Mouse (Mus musculus) skeletal muscle tissue, adult 2 months (tissue): ENCODE measurements around the gene Cep97.
"Not testable (repeated sequence)": the region's sequence is repeated elsewhere in the genome, so short reads cannot be mapped to it uniquely, and the experiment has no call there.

Experiments
- DNase-seq: peaks from one replicate; pipeline ENCODE4 v3.0.0-alpha.2; 2012; ENCODE audit warnings: low read depth, low spot score

Cep97 gene

DNA sequence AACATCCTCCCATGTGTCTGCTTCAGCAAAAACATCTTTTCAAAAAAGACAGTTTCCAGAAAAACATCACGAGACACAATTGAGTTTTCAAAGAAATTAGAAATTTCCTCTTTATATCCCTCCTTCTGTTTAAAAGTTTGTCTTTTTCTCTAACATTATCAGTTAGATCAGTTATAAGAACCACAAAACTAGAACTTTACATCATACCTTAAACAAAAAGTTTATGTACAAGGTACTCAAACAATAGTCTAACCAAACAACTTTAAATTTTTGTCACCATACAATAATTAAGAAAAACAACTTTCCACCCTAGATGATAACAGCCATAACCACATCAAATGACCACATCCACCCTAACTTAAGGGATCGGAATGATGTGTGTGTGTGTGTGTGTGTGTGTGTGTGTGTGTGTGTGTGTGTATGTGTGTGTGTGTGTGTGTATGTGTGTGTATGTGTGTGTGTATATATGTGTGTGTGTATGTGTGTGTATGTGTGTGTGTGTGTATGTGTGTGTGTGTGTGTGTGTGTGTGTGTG is 13.3 kb upstream of the Cep97 start:
- DNase-seq = not testable (repeated sequence)

GRCm38 (mm10) chr16:55947266-55947665 is 12.6 kb upstream of the Cep97 start:
- no peak for DNase-seq

DNA sequence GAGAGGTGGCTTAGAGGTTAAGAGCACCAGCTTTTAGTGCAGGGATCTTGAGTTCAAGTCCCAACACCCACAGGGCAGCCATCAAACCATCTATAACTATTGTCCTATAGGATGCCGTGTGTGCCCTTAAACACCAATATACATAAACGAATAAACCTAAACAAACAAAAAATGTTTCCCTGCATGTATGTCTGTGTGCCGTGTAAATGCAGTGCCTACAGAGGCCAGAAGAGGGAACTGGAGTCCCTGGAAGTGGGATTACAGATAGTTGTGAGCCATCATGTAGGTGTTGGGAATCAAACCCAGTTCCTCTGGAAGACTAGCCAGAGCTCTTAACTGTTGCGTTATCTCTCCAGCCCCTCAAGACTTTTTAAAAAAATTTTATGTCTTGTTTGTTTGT is 6.1 kb upstream of the Cep97 start:
- no peak for DNase-seq

- DNase-seq = no peak
Measured at GRCm38 (mm10) chr16:55939703-55940102, 5.0 kb upstream of the Cep97 start.

- DNase-seq = no peak
Measured at GRCm38 (mm10) chr16:55938761-55939160, 4.1 kb upstream of the Cep97 start.

DNA sequence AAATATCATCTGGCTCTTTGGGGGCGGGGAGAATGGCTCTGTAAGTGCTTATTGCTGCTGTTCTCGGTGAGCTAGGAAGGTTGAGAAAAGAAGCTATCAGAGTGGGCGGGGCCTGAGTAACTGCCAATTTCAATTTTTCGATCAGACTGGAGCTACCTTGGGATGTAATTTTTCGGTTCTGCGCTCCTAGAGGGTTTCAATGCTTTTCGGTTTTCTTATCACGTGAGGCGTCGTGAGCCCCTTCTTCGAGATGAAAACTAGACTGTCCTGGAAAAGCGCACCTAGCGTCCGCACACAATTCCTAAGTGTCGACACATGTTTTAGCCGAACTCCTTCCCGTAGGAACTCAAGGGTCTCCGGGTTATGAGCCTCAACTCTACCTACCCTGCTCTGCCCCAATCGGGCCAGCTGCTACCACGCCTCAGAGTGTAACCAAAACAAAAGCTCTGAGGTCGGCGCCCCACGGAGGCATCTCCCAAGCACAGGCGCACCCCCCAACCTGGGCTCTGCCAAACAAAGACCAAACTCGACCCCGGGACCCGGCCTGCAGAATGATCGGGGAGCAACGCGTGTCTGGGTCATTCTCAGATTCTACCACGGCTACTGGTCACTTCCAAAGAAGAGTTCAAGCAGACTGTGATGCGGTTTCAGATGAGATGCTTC is 843 bp downstream of the Cep97 start:
- DNase-seq = peak; percentile 9

DNA sequence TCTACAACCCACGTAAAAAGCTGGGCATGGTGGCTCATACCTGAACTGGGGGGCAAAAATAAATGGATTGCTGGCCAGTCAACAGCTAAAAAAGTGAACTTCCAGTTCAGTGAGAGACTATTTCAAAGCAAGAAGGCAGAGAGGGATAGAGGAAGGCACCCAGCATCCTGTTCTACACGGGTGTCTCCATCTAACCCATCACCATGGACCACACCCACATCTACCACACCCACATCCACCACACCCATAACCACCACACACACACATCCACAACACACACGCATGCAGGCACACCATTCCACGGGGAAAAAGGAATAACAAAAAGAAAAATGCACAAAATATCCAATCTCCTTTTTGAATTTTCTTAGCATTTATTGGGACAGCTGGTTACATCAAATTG is 10.6 kb downstream of the Cep97 start:
- DNase-seq = no peak

DNA sequence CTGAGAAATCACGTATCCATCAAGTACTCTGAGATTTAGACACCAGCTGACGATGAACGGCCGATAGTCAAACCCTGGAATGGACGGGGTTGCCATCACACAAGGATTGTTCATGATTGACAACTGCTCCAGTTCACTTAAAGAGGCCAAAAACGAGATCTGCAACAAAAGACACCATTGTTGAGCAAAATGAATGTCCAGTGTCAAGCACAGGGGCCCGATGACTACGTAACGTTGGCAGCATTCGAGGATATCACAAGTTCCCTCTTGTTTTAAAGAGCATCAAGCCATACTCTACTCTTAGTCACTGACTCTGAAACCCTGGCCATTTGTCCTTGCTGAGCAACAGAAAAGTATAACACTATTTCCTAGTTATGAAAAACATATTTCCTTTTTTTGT is 12.6 kb downstream of the Cep97 start:
- no peak for DNase-seq

DNA sequence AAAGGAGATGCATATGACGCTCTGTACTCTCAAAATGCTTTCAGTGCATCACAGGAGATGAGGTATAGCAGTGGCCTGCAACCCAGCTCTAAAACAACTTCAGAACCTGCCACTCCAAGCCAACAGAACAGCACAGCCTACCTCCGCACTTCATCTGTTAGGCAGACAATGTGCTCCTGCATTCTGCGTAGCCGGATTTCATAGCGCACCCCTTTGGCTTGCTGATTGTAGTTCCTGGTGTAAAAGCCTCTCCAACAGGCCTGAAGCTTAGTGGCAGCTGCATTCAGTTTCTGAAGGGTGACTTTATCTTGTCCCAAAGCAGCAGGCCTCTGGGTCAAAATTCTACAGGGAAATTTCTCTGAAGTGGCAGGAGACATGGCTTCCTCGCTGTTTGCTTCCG is 19.9 kb downstream of the Cep97 start:
- no peak for DNase-seq

DNA sequence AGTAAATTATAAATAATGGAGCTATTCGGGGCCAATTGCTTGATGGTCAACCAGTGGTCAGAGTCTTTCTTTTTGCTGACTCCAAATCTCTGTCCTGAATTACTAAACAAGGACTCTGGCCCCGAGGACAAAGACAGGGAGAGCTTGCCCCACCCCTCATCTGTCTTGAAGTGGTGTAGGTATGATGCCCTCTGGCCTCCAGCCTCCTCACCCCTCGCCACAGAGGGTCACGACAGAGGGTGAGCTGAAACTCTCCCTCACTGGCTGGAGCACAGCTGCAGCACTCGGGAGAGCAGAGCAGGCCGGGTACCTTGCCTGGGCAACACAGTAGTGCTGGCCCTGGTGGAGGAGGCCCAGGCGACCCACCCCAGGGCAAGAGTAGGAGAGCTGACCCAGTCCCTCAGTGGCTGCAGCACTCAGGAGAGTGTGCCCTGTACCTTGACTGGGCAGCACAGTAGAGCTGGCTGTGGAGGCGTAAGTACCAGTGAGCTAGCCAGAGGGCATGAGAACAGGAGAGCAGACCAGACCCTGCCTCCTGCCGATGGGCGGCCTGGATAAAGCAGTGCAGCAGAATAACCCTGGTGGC is 24.4 kb downstream of the Cep97 start:
- DNase-seq = no peak

DNA sequence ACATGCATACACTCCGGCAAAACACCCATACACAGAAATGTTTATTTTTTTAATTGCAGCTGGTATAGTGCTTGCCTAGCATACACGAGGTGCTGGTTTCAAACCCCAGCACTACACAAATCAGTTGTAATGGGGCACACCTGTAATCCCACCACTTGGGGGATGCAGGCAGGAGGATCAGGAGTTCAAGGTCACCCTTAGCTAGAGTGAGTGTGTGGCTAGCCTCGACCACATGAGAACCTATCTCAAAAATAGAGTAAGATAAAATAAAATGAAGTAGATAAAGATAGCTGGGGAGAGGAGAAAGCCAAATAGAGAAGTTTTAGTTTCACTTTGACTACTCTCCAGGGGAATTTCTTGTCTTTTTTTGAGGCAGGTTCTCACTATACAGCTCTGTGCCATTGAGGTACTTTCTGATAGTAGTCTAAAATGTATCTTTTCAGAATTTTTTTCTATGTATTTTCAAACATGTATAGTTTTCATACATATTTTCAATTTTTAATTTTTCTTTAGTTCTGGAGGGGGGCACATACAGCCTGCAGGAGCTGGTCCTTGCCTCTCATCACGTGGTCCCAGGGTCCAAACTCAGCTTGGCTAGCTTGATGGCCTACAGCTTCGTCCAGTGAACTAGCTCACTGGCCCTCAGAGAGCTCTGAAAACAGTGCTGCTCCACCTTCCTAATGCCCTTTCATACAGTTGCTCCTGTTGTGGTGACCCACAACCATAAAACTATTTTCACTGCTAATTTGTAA is 27.6 kb downstream of the Cep97 start:
- no peak for DNase-seq

GRCm38 (mm10) chr16:55905370-55905769 is 29.3 kb downstream of the Cep97 start:
- DNase-seq = no peak

DNA sequence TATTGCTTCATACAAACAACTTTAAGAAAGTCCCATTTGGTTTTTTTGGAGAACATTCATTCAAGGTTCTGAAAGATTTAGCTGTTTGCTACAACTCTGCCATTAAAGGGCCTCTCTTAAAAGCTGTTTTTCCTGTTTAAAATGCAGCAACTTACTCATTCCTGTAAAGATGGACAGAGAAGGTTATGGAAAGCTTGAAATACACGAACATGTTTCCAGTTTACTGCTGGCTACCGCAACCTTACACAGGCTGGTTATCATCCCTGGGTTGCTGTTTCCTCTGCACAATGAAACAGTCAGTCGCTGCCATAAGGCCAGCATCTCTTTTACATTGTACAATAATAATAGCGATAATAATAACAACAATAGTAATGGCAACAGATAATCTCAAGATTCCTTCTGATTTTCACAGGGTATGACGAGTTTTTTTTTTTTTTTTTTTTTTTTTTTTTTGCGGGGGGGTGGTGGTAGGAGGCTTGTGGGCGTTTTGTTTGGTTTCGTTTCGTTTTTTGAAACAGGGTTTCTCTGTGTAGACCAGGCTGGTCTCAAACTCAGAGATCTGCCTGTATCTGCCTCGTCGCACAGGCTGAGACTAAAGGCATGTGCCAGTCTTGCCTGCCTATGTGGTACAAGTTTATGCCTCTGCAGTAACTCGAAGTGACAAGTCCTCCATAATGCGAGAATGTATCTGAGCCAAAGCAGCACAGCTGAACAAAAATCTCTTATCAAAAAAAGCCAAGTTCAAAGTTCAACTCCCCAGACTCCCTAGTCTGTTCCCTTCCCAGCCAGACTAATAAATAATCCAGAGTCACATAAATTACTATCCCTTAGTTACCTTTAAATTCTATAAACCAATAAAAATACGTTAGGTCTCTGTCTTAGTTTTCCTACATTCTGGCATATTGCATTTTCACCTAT is 32.6 kb downstream of the Cep97 start:
- no peak for DNase-seq

DNA sequence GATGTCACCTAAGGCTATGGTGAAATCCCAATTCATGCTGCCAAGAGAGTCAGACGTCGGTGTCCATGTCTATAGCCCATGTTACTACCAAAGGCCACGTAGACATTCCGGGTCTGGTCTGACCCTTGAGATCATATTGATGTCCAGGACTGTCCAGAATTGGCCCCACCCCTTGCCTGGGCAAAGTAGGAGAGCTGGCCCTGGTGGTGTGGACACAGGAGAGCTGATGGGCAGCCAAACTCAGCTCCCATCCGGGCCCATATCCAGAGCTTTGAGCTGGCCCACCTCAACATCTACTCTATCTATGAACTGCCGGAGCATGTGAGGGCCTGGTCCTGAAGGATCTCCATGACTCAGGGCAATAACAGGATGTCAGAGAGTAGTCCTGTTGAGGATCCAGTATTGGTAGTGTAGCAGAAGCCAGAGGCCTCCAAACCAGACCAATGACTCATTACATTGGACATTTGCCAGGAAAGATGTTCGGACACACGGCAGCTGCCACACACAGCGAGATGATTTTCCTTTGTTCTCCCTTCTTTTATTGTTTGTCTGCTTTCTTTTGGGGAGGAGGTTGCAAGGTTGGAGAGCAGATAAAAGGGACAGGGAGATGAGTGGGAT is 36.2 kb downstream of the Cep97 start:
- DNase-seq = peak; percentile 11

- no peak for DNase-seq
Measured at GRCm38 (mm10) chr16:55895651-55896095, 39.0 kb downstream of the Cep97 start.

- DNase-seq = peak; percentile 60
Measured at GRCm38 (mm10) chr16:55894893-55895650, 39.6 kb downstream of the Cep97 start, which contains the start of gene Nxpe3. Gene Nxpe3, minus strand, starts transcription at chr16:55895285.

GRCm38 (mm10) chr16:55894536-55894892 is 40.1 kb downstream of the Cep97 start:
- DNase-seq = peak; percentile 7

DNA sequence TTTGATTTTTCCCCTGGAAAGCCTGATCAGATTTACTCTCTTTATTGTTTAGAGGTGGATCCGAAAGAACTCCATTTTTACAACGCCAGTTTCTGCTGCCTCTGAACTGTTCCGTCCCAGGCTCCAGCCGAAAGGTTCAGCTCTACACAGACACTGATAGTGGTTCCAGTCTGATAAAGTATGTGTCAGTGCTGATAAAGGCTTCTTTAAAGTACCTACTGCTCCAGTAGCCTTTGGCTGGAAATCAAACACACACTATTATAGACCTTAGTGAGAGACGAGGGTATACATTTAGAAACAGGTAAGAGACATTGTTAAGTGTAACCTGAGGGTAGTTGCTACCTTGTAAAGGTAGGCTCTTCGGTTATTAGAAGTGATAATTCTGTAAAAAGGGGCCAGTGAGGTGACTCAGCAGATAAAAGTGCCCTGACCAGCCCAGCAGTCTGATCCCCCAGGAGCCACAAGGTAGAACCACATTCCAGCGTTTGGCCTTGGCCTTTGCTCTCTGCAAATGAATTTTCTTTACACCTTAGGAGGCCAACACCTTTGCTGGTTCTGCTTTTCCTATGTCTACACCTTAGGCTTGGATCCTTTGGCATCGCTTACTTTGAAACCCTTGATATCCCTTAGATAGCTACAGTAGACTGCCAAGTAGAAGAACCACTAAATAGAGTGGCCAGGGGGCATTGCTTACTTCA is 41.1 kb downstream of the Cep97 start:
- DNase-seq = no peak

DNA sequence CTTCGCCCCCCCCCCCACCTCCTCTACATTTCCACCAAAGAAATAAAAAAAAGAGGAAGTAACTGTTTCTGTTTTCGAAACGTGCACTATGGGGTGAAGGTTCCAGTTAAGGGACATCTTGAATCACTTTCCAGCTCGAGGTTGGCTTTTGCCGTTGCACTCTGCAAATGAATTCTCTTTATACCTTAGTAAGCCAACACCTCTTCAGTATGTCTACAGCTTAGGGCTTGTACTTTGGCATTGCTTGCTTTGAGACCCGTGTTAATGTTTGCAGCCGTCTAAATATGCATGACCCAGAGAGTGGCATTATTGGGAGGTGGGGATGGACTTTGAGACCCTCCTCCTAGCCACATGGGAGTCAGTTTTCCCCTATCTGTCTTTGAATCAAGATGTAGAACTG is 42.2 kb downstream of the Cep97 start:
- DNase-seq = no peak

GRCm38 (mm10) chr16:55891346-55891745 is 43.3 kb downstream of the Cep97 start:
- no peak for DNase-seq
